Mouse (Mus musculus) heart, postnatal 0 days (tissue): ENCODE data around the gene Pde8a. TPM values are rescaled to one million over a fixed set of nuclear protein-coding genes. Genes with fewer than 3 reads are reported as not detected.

Source experiments
- ATAC-seq: fragments of 200-750 bp; cut with Nextera tagmentation; 2 replicates; pipeline ENCODE4 v1.8.0; 2017; ENCODE audit warnings: low read depth, moderate number of reproducible peaks, moderate library complexity; ENCODE audit not compliant: insufficient read depth
- DNase-seq: peaks from one replicate; pipeline ENCODE4 v3.0.0-alpha.2; 2016; ENCODE audit warnings: low spot score
- H3K27ac ChIP-seq: fragments of 300-500 bp; sonication (generic); 2 replicates; pipeline ENCODE4 v1.5.1; 2014; ENCODE audit warnings: low read depth, mild to moderate bottlenecking
- H3K27me3 ChIP-seq: fragments of 300-500 bp; sonication (generic); 2 replicates; pipeline ENCODE4 v1.6.1; 2014; ENCODE audit warnings: low read length, mixed read lengths; ENCODE audit not compliant: control insufficient read depth, insufficient read depth
- H3K36me3 ChIP-seq: fragments of 300-500 bp; sonication (generic); replicated peaks from 2 replicates; pipeline ENCODE4 v1.6.1; 2014; ENCODE audit warnings: low read length, mixed read lengths; ENCODE audit not compliant: control insufficient read depth, insufficient read depth
- H3K4me1 ChIP-seq: fragments of 300-500 bp; sonication (generic); 2 replicates; pipeline ENCODE4 v1.6.1; 2014; ENCODE audit warnings: antibody characterized with exemption; ENCODE audit not compliant: control insufficient read depth, insufficient read depth
- H3K4me2 ChIP-seq: fragments of 300-500 bp; sonication (generic); 2 replicates; pipeline ENCODE4 v1.6.1; 2014; ENCODE audit warnings: low read depth, mild to moderate bottlenecking, low read length, moderate library complexity
- H3K4me3 ChIP-seq: fragments of 300-500 bp; sonication (generic); 2 replicates; pipeline ENCODE4 v1.5.1; 2014; ENCODE audit warnings: low read depth, low read length
- H3K9ac ChIP-seq: fragments of 300-500 bp; sonication (generic); replicated peaks from 2 replicates; pipeline ENCODE4 v1.6.1; 2014; ENCODE audit warnings: low read depth, low read length, mixed read lengths
- H3K9me3 ChIP-seq: fragments of 300-500 bp; sonication (generic); replicated peaks from 2 replicates; pipeline ENCODE4 v1.6.1; 2016; ENCODE audit warnings: low read length; ENCODE audit not compliant: control insufficient read depth
- CTCF ChIP-seq: IDR thresholded peaks from 2 replicates; pipeline ENCODE4 v1.5.1; 2016; ENCODE audit warnings: antibody characterized with exemption, control low read depth, low read depth
- EP300 ChIP-seq: IDR thresholded peaks from 2 replicates; pipeline ENCODE4 v1.6.1; 2016; ENCODE audit warnings: antibody characterized with exemption, low read depth
- WGBS: fragments of 180-500 bp; shearing (Covaris S2); extraction: QIAGEN DNeasy Blood & Tissue Kit; methylation state at CpG from one replicate; pipeline ENCODE4 v1.1.7; 2014; 5-methylcytosine and 5-hydroxymethylcytosine counted together
- polyA plus RNA-seq: library from polyadenylated mRNA; unstranded; fragments of >200 nt; fragmentation: Nextera tagmentation; extraction: Ambion mirVana; gene quantifications from 2 replicates; pipeline ENCODE4 v1.2.1, GENCODE M21; 2015
- total RNA-seq: library from RNA; depleted of rRNA; stranded (reverse); fragments of >200 nt; gene quantifications from 2 replicates; pipeline ENCODE4 v1.2.3, GENCODE M21; 2014; ENCODE audit warnings: low replicate concordance; rRNA removed

Gene Pde8a
- total and polyA plus RNA-seq, 2 experiments from 2014 or later, result 4.5 to 9.6 TPM

DNA sequence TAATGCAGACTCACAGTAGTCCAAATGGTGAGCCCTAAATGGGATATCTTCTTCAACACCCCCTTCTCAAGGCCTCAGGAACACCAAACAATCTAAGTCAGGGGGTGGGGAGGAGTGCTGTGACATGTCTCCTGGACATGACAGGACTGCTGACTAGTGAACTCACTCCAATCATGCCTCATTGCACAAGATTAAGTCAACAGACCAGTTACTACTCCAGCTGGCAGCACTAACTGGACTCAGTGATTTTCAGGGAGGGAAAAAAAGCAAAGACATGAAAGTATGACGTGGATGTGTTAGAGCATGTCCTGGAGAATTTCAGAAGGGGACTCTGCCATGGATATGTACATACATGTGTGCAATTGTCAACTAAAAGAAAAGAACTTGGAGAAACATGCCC, 166.0 kb downstream of the Pde8a start:
- no peak for ATAC-seq
- no peak overlapping the region for H3K9ac ChIP-seq
- WGBS, result 50% methylated on average over 1 of the region's 1 CpGs

More for the DNA sequence above, 166.0 kb downstream of the Pde8a start:
- Histone ChIP-seq H3K27me3 (no peaks in the 10 kb centered on the region), H3K4me3 (no peak overlapping the region), H3K9me3 (no peaks in the 10 kb centered on the region), H3K4me2 (no peak overlapping the region), H3K27ac (no peak overlapping the region), H3K4me1 (no peaks in the 10 kb centered on the region), H3K36me3 (no peaks in the 10 kb centered on the region)
- no peak for DNase-seq
- TF ChIP-seq EP300 (no peak), CTCF (no peak)

Other genes starting within 250 kb of the Pde8a start
- 23.7 and 37.0 TPM in 2 replicates for gene Zfp592, start 219.9 kb upstream of the Pde8a start, total RNA-seq
- gene Zfp592, start 219.9 kb upstream of the Pde8a start, polyA plus RNA-seq, result 3.9 and 4.1 TPM in 2 replicates
- gene Alpk3, start 156.0 kb upstream of the Pde8a start, total RNA-seq, result 42.9 and 70.8 TPM in 2 replicates
- gene Alpk3, start 156.0 kb upstream of the Pde8a start, polyA plus RNA-seq, result 18.3 and 19.1 TPM in 2 replicates
- not detected in 2 replicates for gene Slc28a1, start 98.8 kb upstream of the Pde8a start, total RNA-seq
- 0.04 and 0.05 TPM in 2 replicates for gene Slc28a1, start 98.8 kb upstream of the Pde8a start, polyA plus RNA-seq
- gene Rps17, start 131.7 kb downstream of the Pde8a start, total RNA-seq, result 593 and 806 TPM in 2 replicates
- gene Rps17, start 131.7 kb downstream of the Pde8a start, polyA plus RNA-seq, result 855 and 860 TPM in 2 replicates
- 1.3 and 8.1 TPM in 2 replicates for gene Cpeb1, start 241.9 kb downstream of the Pde8a start, total RNA-seq
- 1.4 and 2.2 TPM in 2 replicates for gene Cpeb1, start 241.9 kb downstream of the Pde8a start, polyA plus RNA-seq